Comparison of ENCODE assay signal across 11 mouse cellular contexts in genomic region chr11:99060435-99060834, GRCm38 (mm10). TPM values are rescaled to one million over a fixed set of nuclear protein-coding genes. Genes with fewer than 3 reads are reported as not detected.
A peak's percentile ranks its signal among the peaks of the same experiment; 100 is the strongest.
DNase-seq lines count a peak whose midpoint lies in the region; ATAC-seq lines count a peak whose summit lies in the region.
"Had no signal": no experiment of that assay in that cellular context is flagged by ENCODE, and none has a peak within 500 bp of the region (broad histone marks: within the 10 kb centered on the region; RNA-seq: fewer than 3 reads in every experiment).

No protein-coding gene starts in this region.

- DNase-seq in heart, postnatal 14 days = peak; percentile 38 to 56
- DNase-seq in heart, adult 9 months (ENCODE audit: low spot score in 2 of 2) = no peak
- no peak for DNase-seq in neural tube, embryonic 11.5 days (ENCODE audit: low spot score)
- DNase-seq in embryonic facial prominence, embryonic 14.5 days (ENCODE audit: low spot score) = peak; percentile 56
- no peak for DNase-seq in urinary bladder, postnatal 10 days (ENCODE audit: low spot score)
- no peak for DNase-seq in layer of hippocampus, adult 8-10 months (ENCODE audit: low spot score in 2 of 2)
- DNase-seq: cerebellum, adult 9-10 months; thymus, adult 2 months had no signal

- peak overlapping the region; percentile 22; the same call in 1 of the 2 replicates for H3K9ac ChIP-seq in neural tube, embryonic 11.5 days (ENCODE audit: low read length)
- H3K9ac ChIP-seq in neural tube, embryonic 15.5 days (replicated peaks) = no peak overlapping the region
- H3K9ac ChIP-seq in embryonic facial prominence, embryonic 14.5 days (ENCODE audit: low read depth, low read length) = no peak overlapping the region
- no peak overlapping the region for H3K9ac ChIP-seq in stomach, embryonic 14.5 days (replicated peaks; ENCODE audit: low read depth, low read length)
- H3K9ac ChIP-seq: heart, embryonic 15.5 days had no signal

- 86% methylated on average over 3 of the region's 3 CpGs for WGBS in neural tube, embryonic 11.5 days
- 90% methylated on average over 3 of the region's 3 CpGs for WGBS in neural tube, embryonic 15.5 days
- 66% methylated on average over 3 of the region's 3 CpGs for WGBS in embryonic facial prominence, embryonic 14.5 days
- 66% methylated on average over 3 of the region's 3 CpGs for WGBS in stomach, embryonic 14.5 days

- H3K27me3 ChIP-seq in neural tube, embryonic 11.5 days (ENCODE audit: control insufficient read depth, insufficient read depth, low read length) = no peaks in the 10 kb centered on the region
- no peaks in the 10 kb centered on the region for H3K27me3 ChIP-seq in neural tube, embryonic 15.5 days (replicated peaks)
- no peaks in the 10 kb centered on the region for H3K27me3 ChIP-seq in embryonic facial prominence, embryonic 14.5 days (replicated peaks; ENCODE audit: control insufficient read depth, insufficient read depth, low read length)
- H3K27me3 ChIP-seq in stomach, embryonic 14.5 days (ENCODE audit: control insufficient read depth, insufficient read depth, low read length) = no peaks in the 10 kb centered on the region
- H3K27me3 ChIP-seq: heart, embryonic 15.5 days had no signal

- no peaks in the 10 kb centered on the region for H3K36me3 ChIP-seq in neural tube, embryonic 11.5 days (ENCODE audit: control insufficient read depth, insufficient read depth, low read length)
- H3K36me3 ChIP-seq in neural tube, embryonic 15.5 days = no peaks in the 10 kb centered on the region
- no peaks in the 10 kb centered on the region for H3K36me3 ChIP-seq in embryonic facial prominence, embryonic 14.5 days (ENCODE audit: control insufficient read depth, insufficient read depth, low read length)
- no peaks in the 10 kb centered on the region for H3K36me3 ChIP-seq in stomach, embryonic 14.5 days (ENCODE audit: control insufficient read depth, insufficient read depth, low read length)
- H3K36me3 ChIP-seq: heart, embryonic 15.5 days had no signal

- no peak overlapping the region for H3K27ac ChIP-seq in neural tube, embryonic 11.5 days (ENCODE audit: low read depth, low read length)
- H3K27ac ChIP-seq in neural tube, embryonic 15.5 days (replicated peaks) = no peak overlapping the region
- H3K27ac ChIP-seq in embryonic facial prominence, embryonic 14.5 days (replicated peaks; ENCODE audit: low read depth, low read length) = 0 out of 2 replicates have a peak overlapping the region, but pooled peaks have one; percentile 29
- peak overlapping the region; percentile 16; the same call in 1 of the 2 replicates for H3K27ac ChIP-seq in stomach, embryonic 14.5 days (ENCODE audit: low read length)

- no peaks in the 10 kb centered on the region; the same call in 1 of the 2 replicates for H3K9me3 ChIP-seq in neural tube, embryonic 11.5 days (ENCODE audit: control insufficient read depth, low read length)
- no peaks in the 10 kb centered on the region for H3K9me3 ChIP-seq in neural tube, embryonic 15.5 days (replicated peaks)
- H3K9me3 ChIP-seq in embryonic facial prominence, embryonic 14.5 days (ENCODE audit: control insufficient read depth, low read length) = peaks cover 4% of the 10 kb centered on the region
- H3K9me3 ChIP-seq in stomach, embryonic 14.5 days (ENCODE audit: control insufficient read depth, low read depth, low read length) = no peaks in the 10 kb centered on the region
- H3K9me3 ChIP-seq: heart, embryonic 15.5 days had no signal

- no peak overlapping the region for H3K4me3 ChIP-seq in neural tube, embryonic 11.5 days (ENCODE audit: low read depth, low read length)
- no peak overlapping the region for H3K4me3 ChIP-seq in neural tube, embryonic 15.5 days (replicated peaks)
- H3K4me3 ChIP-seq in embryonic facial prominence, embryonic 14.5 days (ENCODE audit: low read depth, low read length) = no peak overlapping the region
- H3K4me3 ChIP-seq in stomach, embryonic 14.5 days (ENCODE audit: low read depth, low read length) = no peak overlapping the region
- H3K4me3 ChIP-seq: heart, embryonic 15.5 days had no signal

- ATAC-seq in neural tube, embryonic 11.5 days (ENCODE audit: insufficient read depth, low FRiP score, low TSS enrichment) = no peak
- ATAC-seq in neural tube, embryonic 15.5 days (ENCODE audit: low FRiP score) = no peak
- no peak for ATAC-seq in embryonic facial prominence, embryonic 14.5 days (ENCODE audit: low read depth)
- no peak for ATAC-seq in stomach, embryonic 14.5 days (ENCODE audit: insufficient number of reproducible peaks, insufficient read depth, low FRiP score, low read depth)

- intact Hi-C loops in heart, postnatal 14 days (cut with DNase I) = no loop called here

- H3K4me1 ChIP-seq in neural tube, embryonic 11.5 days (ENCODE audit: control insufficient read depth, insufficient read depth, low read length) = peaks cover 8% of the 10 kb centered on the region
- H3K4me1 ChIP-seq in neural tube, embryonic 15.5 days = peaks cover 8% of the 10 kb centered on the region
- H3K4me1 ChIP-seq in embryonic facial prominence, embryonic 14.5 days (ENCODE audit: control insufficient read depth, insufficient read depth, low read length) = peaks cover 20% of the 10 kb centered on the region
- H3K4me1 ChIP-seq in stomach, embryonic 14.5 days (ENCODE audit: control insufficient read depth, insufficient read depth, low read length) = peaks cover 7% of the 10 kb centered on the region

- no peak overlapping the region for H3K4me2 ChIP-seq in neural tube, embryonic 11.5 days (ENCODE audit: low read depth)
- H3K4me2 ChIP-seq in neural tube, embryonic 15.5 days = no peak overlapping the region
- H3K4me2 ChIP-seq in embryonic facial prominence, embryonic 14.5 days (ENCODE audit: low read depth, low read length) = no peak overlapping the region
- no peak overlapping the region for H3K4me2 ChIP-seq in stomach, embryonic 14.5 days (replicated peaks; ENCODE audit: low read depth, low read length)
- H3K4me2 ChIP-seq: heart, embryonic 15.5 days had no signal

RNA-seq across cellular contexts. Expression of gene Igfbp4, which starts 19.4 kb away (rescaled TPM):
- total RNA-seq in heart, postnatal 14 days (2021) = 100 to 1,000 TPM; 125 to 129 TPM
- polyA plus RNA-seq in neural tube, embryonic 11.5 days (2014; fragmentation: Nextera tagmentation; extraction: Ambion mirVana) = 353 and 365 TPM in 2 replicates
- polyA plus RNA-seq in neural tube, embryonic 15.5 days (2015; fragmentation: Nextera tagmentation; extraction: Ambion mirVana) = 151 and 215 TPM in 2 replicates
- polyA plus RNA-seq in embryonic facial prominence, embryonic 14.5 days (2014; fragmentation: Nextera tagmentation; extraction: Ambion mirVana) = 966 and 1,068 TPM in 2 replicates
- 494 and 532 TPM in 2 replicates for polyA plus RNA-seq in stomach, embryonic 14.5 days (2014; fragmentation: Nextera tagmentation; extraction: Ambion mirVana)
- total RNA-seq in layer of hippocampus, adult 8-10 months (2022) = 10 to 100 TPM; 69.7 to 86.8 (median 75.2) TPM

RNA-seq across cellular contexts. Expression of gene Tns4, which starts 28.7 kb away (rescaled TPM):
- under 1 TPM in 1 of 2 experiments, not detected in 1; 0.15 TPM for total RNA-seq in heart, postnatal 14 days (2021)
- polyA plus RNA-seq in neural tube, embryonic 11.5 days (2014; fragmentation: Nextera tagmentation; extraction: Ambion mirVana) = 0.46 and 0.62 TPM in 2 replicates
- 0.09 and 0.22 TPM in 2 replicates for polyA plus RNA-seq in neural tube, embryonic 15.5 days (2015; fragmentation: Nextera tagmentation; extraction: Ambion mirVana)
- 0.81 and 1.0 TPM in 2 replicates for polyA plus RNA-seq in embryonic facial prominence, embryonic 14.5 days (2014; fragmentation: Nextera tagmentation; extraction: Ambion mirVana)
- polyA plus RNA-seq in stomach, embryonic 14.5 days (2014; fragmentation: Nextera tagmentation; extraction: Ambion mirVana) = 2.4 and 2.5 TPM in 2 replicates
- under 1 TPM in 2 of 4 experiments, not detected in 2; 0.27 TPM for total RNA-seq in layer of hippocampus, adult 8-10 months (2022)

RNA-seq across cellular contexts. Expression of gene Top2a, which starts 36.4 kb away (rescaled TPM):
- total RNA-seq in heart, postnatal 14 days (2021) = 10 to 100 TPM; 16.0 to 34.1 TPM
- 338 and 339 TPM in 2 replicates for polyA plus RNA-seq in neural tube, embryonic 11.5 days (2014; fragmentation: Nextera tagmentation; extraction: Ambion mirVana)
- 25.8 and 71.2 TPM in 2 replicates for polyA plus RNA-seq in neural tube, embryonic 15.5 days (2015; fragmentation: Nextera tagmentation; extraction: Ambion mirVana)
- polyA plus RNA-seq in embryonic facial prominence, embryonic 14.5 days (2014; fragmentation: Nextera tagmentation; extraction: Ambion mirVana) = 181 and 201 TPM in 2 replicates
- 260 and 284 TPM in 2 replicates for polyA plus RNA-seq in stomach, embryonic 14.5 days (2014; fragmentation: Nextera tagmentation; extraction: Ambion mirVana)
- 1 to 10 TPM in 2 of 4 experiments, under 1 TPM in 2; 0.62 to 2.4 (median 1.2) TPM for total RNA-seq in layer of hippocampus, adult 8-10 months (2022)

Comparison
In these comparisons a context has a peak if more than half of its experiments do, and no peak if none do; other contexts are left out.
1. DNase-seq: peak in heart, postnatal 14 days (2 of 2) and embryonic facial prominence, embryonic 14.5 days (single experiment); none in heart, adult 9 months (0 of 2), neural tube, embryonic 11.5 days (single experiment), urinary bladder, postnatal 10 days (single experiment) and layer of hippocampus, adult 8-10 months (0 of 2).
2. H3K27ac ChIP-seq: peak in embryonic facial prominence, embryonic 14.5 days (single experiment) and stomach, embryonic 14.5 days (single experiment); none in neural tube, embryonic 11.5 days (single experiment) and neural tube, embryonic 15.5 days (single experiment).